Mouse (Mus musculus): ENCODE measurements around the gene Cckbr. TPM values are rescaled to one million over a fixed set of nuclear protein-coding genes. Genes with fewer than 3 reads are reported as not detected.
"Not testable (repeated sequence)": the region's sequence is repeated elsewhere in the genome, so short reads cannot be mapped to it uniquely, and the experiment has no call there.

Gene Cckbr
- polyA plus RNA-seq, 1 experiment = not detected

- Histone ChIP-seq H3K36me3 (ENCODE audit: control insufficient read depth, insufficient read depth) (no peaks in the 10 kb centered on the region), H3ac (ENCODE audit: control insufficient read depth, insufficient read length) (no peak within 1 kb of the TSS), H3K4me2 (ENCODE audit: low read depth) (no peak within 1 kb of the TSS), H3K27me3 (ENCODE audit: control insufficient read depth, insufficient read depth, insufficient read length) (no peaks in the 10 kb centered on the region), H3K4me3 (no peak within 1 kb of the TSS), H3K79me2 (ENCODE audit: control insufficient read depth, insufficient read depth) (peaks cover 4% of the 10 kb centered on the region)
- TF ChIP-seq MAX (IDR thresholded peaks at IDR 0.05; ENCODE audit: low read depth) (no peak), TCF3 (IDR thresholded peaks at IDR 0.05; ENCODE audit: insufficient read length, low read depth) (no peak), TCF12 (IDR thresholded peaks at IDR 0.05; ENCODE audit: insufficient read depth, poor library complexity, severe bottlenecking) (no peak), CEBPB (IDR thresholded peaks at IDR 0.05; ENCODE audit: insufficient read depth, poor library complexity, severe bottlenecking) (no peak), REST (IDR thresholded peaks at IDR 0.05; ENCODE audit: insufficient read depth, insufficient read length) (no peak), E2F4 (IDR thresholded peaks at IDR 0.05; ENCODE audit: insufficient read depth) (no peak), POLR2A (IDR thresholded peaks at IDR 0.05; ENCODE audit: insufficient read length, low read depth) (no peak), MYOG (IDR thresholded peaks at IDR 0.05; ENCODE audit: control insufficient read depth in 1 of 3, insufficient read depth in 1 of 3, insufficient read length in 2 of 3, low read depth in 2 of 3) (no peak), POLR2AphosphoS2 (IDR thresholded peaks at IDR 0.05; ENCODE audit: insufficient read length, low read depth) (no peak), USF1 (IDR thresholded peaks at IDR 0.05; ENCODE audit: low read depth) (no peak), MYOD1 (IDR thresholded peaks at IDR 0.05; ENCODE audit: control insufficient read depth in 1 of 3, insufficient read length in 2 of 3, low read depth in 2 of 3) (no peak), SRF (IDR thresholded peaks at IDR 0.05; ENCODE audit: control insufficient read depth, insufficient read length, low read depth) (no peak)
Observed at GRCm38 (mm10) chr7:105404268-105404667, 21.3 kb upstream of the Cckbr start, which contains the start of gene Cnga4. Gene Cnga4, plus strand, starts transcription at chr7:105404568.

GRCm38 (mm10) chr7:105406322-105406721 lies 19.2 kb upstream of the Cckbr start:
- TF ChIP-seq E2F4 (IDR thresholded peaks at IDR 0.05; ENCODE audit: insufficient read depth) = no peak
- TF ChIP-seq CEBPB (IDR thresholded peaks at IDR 0.05; ENCODE audit: insufficient read depth, poor library complexity, severe bottlenecking) = no peak
- TF ChIP-seq SRF (IDR thresholded peaks at IDR 0.05; ENCODE audit: control insufficient read depth, insufficient read length, low read depth) = no peak
- TF ChIP-seq TCF12 (IDR thresholded peaks at IDR 0.05; ENCODE audit: insufficient read depth, poor library complexity, severe bottlenecking) = no peak
- TF ChIP-seq MYOD1 (IDR thresholded peaks at IDR 0.05; ENCODE audit: control insufficient read depth in 1 of 3, insufficient read length in 2 of 3, low read depth in 2 of 3) = no peak
- H3K4me3 ChIP-seq = no peak overlapping the region
- peaks cover 4% of the 10 kb centered on the region for H3K27me3 ChIP-seq (ENCODE audit: control insufficient read depth, insufficient read depth, insufficient read length)
- no peaks in the 10 kb centered on the region for H3K36me3 ChIP-seq (ENCODE audit: control insufficient read depth, insufficient read depth)
- no peak overlapping the region for H3ac ChIP-seq (ENCODE audit: control insufficient read depth, insufficient read length)
- H3K4me2 ChIP-seq (ENCODE audit: low read depth) = no peak overlapping the region
- no peaks in the 10 kb centered on the region for H3K79me2 ChIP-seq (ENCODE audit: control insufficient read depth, insufficient read depth)

DNA sequence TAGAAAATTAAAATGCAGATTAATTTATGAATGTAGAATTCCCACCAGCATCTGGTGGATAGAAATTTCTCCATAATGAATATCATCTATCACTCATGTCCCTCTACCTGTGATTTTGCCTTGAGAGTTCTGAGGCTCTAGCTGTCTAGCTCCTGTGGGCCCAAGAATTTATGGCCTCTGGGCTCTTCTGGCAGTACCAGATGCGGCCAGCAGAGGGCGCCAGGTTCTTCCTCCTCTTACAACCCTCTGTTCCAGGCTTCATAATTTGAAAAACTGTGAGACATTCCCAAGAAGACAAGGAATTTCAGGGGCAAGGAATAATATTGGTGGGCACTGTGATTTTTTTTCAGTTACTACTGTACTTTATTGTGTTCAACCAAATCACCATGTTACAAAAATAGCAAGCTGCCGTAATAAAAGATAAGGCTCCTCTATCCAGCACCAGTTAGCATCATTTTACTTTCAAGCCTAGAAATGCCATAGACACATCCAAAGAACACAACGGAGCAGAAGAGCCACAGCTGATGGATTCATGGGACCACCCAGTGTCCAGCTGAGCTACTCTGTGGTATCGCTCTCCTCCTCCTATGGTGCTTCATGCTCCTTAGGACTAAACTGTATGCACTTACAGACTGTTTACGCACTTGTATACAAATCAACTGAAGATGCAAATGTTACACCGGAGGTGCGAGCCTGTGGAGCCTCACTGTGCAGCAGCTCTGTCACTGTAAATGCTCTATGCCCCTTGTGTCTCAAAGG lies 13.5 kb upstream of the Cckbr start:
- not testable (repeated sequence) for H3ac ChIP-seq (ENCODE audit: control insufficient read depth, insufficient read length); H3K4me3 ChIP-seq; H3K36me3 ChIP-seq (ENCODE audit: control insufficient read depth, insufficient read depth); H3K4me2 ChIP-seq (ENCODE audit: low read depth); H3K79me2 ChIP-seq (ENCODE audit: control insufficient read depth, insufficient read depth); H3K27me3 ChIP-seq (ENCODE audit: control insufficient read depth, insufficient read depth, insufficient read length)

DNA sequence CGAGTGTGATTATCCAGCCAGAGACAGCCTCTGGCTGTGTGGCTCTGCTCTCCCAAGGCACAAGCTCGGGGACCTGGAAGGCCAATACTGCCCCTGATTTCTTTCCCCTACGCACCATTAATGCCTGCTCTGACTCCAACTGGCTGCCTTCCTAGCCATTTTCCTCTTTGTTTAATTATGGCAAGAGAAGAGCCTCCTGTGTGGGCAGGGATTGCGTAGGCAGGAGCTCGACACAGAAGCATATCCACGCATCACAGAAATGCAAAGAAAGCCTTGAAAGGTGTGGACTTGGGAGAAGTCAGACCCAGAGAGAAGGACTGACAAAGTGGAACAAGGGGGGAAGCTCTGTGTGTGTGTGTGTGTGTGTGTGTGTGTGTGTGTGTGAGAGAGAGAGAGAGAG lies 11.1 kb upstream of the Cckbr start:
- H3K4me3 ChIP-seq = no peak overlapping the region
- TF ChIP-seq REST (IDR thresholded peaks at IDR 0.05; ENCODE audit: insufficient read depth, insufficient read length) = no peak
- no peak for TF ChIP-seq USF1 (IDR thresholded peaks at IDR 0.05; ENCODE audit: low read depth)
- TF ChIP-seq MYOG (IDR thresholded peaks at IDR 0.05; ENCODE audit: control insufficient read depth in 1 of 3, insufficient read depth in 1 of 3, insufficient read length in 2 of 3, low read depth in 2 of 3) = no peak
- no peak for TF ChIP-seq POLR2A (IDR thresholded peaks at IDR 0.05; ENCODE audit: insufficient read length, low read depth)
- TF ChIP-seq E2F4 (IDR thresholded peaks at IDR 0.05; ENCODE audit: insufficient read depth) = no peak
- TF ChIP-seq POLR2AphosphoS2 (IDR thresholded peaks at IDR 0.05; ENCODE audit: insufficient read length, low read depth) = no peak
- TF ChIP-seq TCF12 (IDR thresholded peaks at IDR 0.05; ENCODE audit: insufficient read depth, poor library complexity, severe bottlenecking) = no peak
- H3K36me3 ChIP-seq (ENCODE audit: control insufficient read depth, insufficient read depth) = no peaks in the 10 kb centered on the region
- H3K27me3 ChIP-seq (ENCODE audit: control insufficient read depth, insufficient read depth, insufficient read length) = peaks cover 4% of the 10 kb centered on the region
- H3K4me2 ChIP-seq (ENCODE audit: low read depth) = no peak overlapping the region
- no peaks in the 10 kb centered on the region for H3K79me2 ChIP-seq (ENCODE audit: control insufficient read depth, insufficient read depth)
- H3ac ChIP-seq (ENCODE audit: control insufficient read depth, insufficient read length) = no peak overlapping the region

DNA sequence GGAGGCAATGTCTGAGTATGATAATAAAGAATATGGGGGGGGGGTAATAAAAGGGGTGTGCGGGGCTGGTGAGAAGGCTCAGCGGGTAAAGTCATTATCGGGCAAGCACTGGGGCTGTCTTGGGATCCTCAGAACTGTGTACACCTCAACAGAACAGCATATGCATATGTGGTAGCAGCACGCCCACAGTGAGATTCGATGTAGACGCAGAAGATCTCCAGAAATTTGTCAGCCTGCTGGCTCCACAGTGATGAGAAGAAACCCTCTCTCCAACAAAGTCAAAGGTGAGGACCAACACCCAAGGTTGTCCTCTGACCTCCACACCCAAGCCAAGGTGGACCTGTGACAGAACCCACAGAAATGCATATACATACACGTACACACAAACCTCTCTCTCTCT lies 9.0 kb upstream of the Cckbr start:
- no peaks in the 10 kb centered on the region for H3K36me3 ChIP-seq (ENCODE audit: control insufficient read depth, insufficient read depth)
- no peak for TF ChIP-seq REST (IDR thresholded peaks at IDR 0.05; ENCODE audit: insufficient read depth, insufficient read length)
- TF ChIP-seq TCF3 (IDR thresholded peaks at IDR 0.05; ENCODE audit: insufficient read length, low read depth) = no peak
- H3ac ChIP-seq (ENCODE audit: control insufficient read depth, insufficient read length) = no peak overlapping the region

More for the DNA sequence above, 9.0 kb upstream of the Cckbr start:
- H3K27me3 ChIP-seq (ENCODE audit: control insufficient read depth, insufficient read depth, insufficient read length) = no peaks in the 10 kb centered on the region
- no peaks in the 10 kb centered on the region for H3K79me2 ChIP-seq (ENCODE audit: control insufficient read depth, insufficient read depth)
- no peak overlapping the region for H3K4me3 ChIP-seq
- no peak overlapping the region for H3K4me2 ChIP-seq (ENCODE audit: low read depth)
